7 mouse cellular contexts compared by ENCODE assay signal in the genomic region with DNA sequence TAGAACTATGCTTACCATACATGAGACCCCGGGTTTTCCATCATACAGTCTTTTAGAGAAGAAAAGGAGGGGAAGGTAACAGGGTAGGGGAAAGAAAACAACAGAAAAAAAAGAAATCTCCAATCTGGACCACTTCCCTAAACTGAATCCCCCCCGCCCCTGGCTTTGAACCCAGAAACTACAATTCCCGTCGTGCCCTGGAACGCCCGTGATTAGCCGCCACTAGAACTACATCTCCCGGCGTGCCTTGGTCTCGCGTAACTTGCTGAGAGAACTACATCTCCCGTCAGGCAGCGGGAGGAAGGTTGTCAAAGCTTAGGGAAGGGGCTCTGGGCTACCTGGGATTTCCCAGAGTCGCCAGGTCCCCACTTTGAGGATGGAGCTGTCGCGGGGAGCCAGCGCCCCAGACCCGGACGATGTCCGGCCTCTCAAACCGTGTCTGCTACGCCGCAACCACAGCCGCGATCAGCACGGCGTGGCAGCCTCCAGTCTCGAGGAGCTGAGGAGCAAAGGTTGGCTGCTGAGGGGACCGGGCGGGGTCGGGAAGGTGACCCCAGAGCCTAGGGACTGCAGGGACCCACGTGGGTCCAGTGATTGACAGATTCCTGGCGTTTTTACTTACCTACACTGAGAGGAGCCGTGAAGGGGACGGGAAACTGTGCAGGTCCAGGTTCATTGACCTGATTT. TPM values are rescaled to one million over a fixed set of nuclear protein-coding genes. Genes with fewer than 3 reads are reported as not detected.
DNase-seq lines count a peak whose midpoint lies in the region; ATAC-seq lines count a peak whose summit lies in the region.

A gene (plus strand): TSS at position 272 of the 687 bp plus-strand sequence.

- H3K9me3 ChIP-seq in embryonic facial prominence, embryonic 10.5 days: no peaks in the 10 kb centered on the region
- H3K9me3 ChIP-seq in limb, embryonic 10.5 days (replicated peaks): no peaks in the 10 kb centered on the region
- H3K9me3 ChIP-seq in midbrain, embryonic 13.5 days: no peaks in the 10 kb centered on the region

- peak within 1 kb of the TSS; percentile 74 for H3K27ac ChIP-seq in embryonic facial prominence, embryonic 10.5 days (replicated peaks)
- peak within 1 kb of the TSS; percentile 56; the same call in 1 of the 2 replicates for H3K27ac ChIP-seq in limb, embryonic 10.5 days
- no peak within 1 kb of the TSS for H3K27ac ChIP-seq in midbrain, embryonic 13.5 days

- peak; percentile 90 for ATAC-seq in granulocyte monocyte progenitor cell, adult 5-6 weeks (replicated peaks; ENCODE audit: poor library complexity, severe bottlenecking)
- ATAC-seq in midbrain, embryonic 13.5 days: peak; percentile 90

- peak within 1 kb of the TSS; percentile 74 for H3K4me3 ChIP-seq in embryonic facial prominence, embryonic 10.5 days
- H3K4me3 ChIP-seq in limb, embryonic 10.5 days: peak within 1 kb of the TSS; percentile 72
- H3K4me3 ChIP-seq in midbrain, embryonic 13.5 days (replicated peaks): peak within 1 kb of the TSS; percentile 76

- DNase-seq in adrenal gland, postnatal 10 days: peak; percentile 94
- DNase-seq in embryonic facial prominence, embryonic 10.5 days (ENCODE audit: low spot score): peak; percentile 90
- peak; percentile 93 for DNase-seq in kidney, adult 11 months
- peak; percentile 90 for DNase-seq in limb, embryonic 10.5 days (ENCODE audit: low spot score)
- peak; percentile 83 for DNase-seq in spleen, adult 12 weeks (ENCODE audit: low spot score)

- peaks cover 12% of the 10 kb centered on the region for H3K4me1 ChIP-seq in embryonic facial prominence, embryonic 10.5 days
- H3K4me1 ChIP-seq in limb, embryonic 10.5 days: peaks cover 11% of the 10 kb centered on the region
- H3K4me1 ChIP-seq in midbrain, embryonic 13.5 days (replicated peaks): peaks cover 14% of the 10 kb centered on the region

- under 1% methylated on average over 35 of the region's 35 CpGs for WGBS in embryonic facial prominence, embryonic 10.5 days
- WGBS in limb, embryonic 10.5 days: under 1% methylated on average over 35 of the region's 35 CpGs
- under 1% methylated on average over 35 of the region's 35 CpGs for WGBS in midbrain, embryonic 13.5 days

- H3K4me2 ChIP-seq in midbrain, embryonic 13.5 days (replicated peaks): peak within 1 kb of the TSS; percentile 86

- peak within 1 kb of the TSS; percentile 90 for H3K9ac ChIP-seq in midbrain, embryonic 13.5 days (replicated peaks)

- peaks cover 23% of the 10 kb centered on the region for H3K36me3 ChIP-seq in embryonic facial prominence, embryonic 10.5 days (replicated peaks)
- H3K36me3 ChIP-seq in limb, embryonic 10.5 days: peaks cover 20% of the 10 kb centered on the region
- peaks cover 29% of the 10 kb centered on the region for H3K36me3 ChIP-seq in midbrain, embryonic 13.5 days

- H3K27me3 ChIP-seq in embryonic facial prominence, embryonic 10.5 days (replicated peaks; ENCODE audit: low read depth, poor library complexity, severe bottlenecking): no peaks in the 10 kb centered on the region
- H3K27me3 ChIP-seq in limb, embryonic 10.5 days (ENCODE audit: low read depth, poor library complexity, severe bottlenecking): no peaks in the 10 kb centered on the region
- no peaks in the 10 kb centered on the region for H3K27me3 ChIP-seq in midbrain, embryonic 13.5 days

RNA-seq across cellular contexts. Expression of the gene that starts here (rescaled TPM):
- total RNA-seq in adrenal gland, postnatal 10 days (2021): 10 to 100 TPM; 21.0 to 23.9 TPM
- 34.2 and 36.9 TPM in 2 replicates for polyA plus RNA-seq in embryonic facial prominence, embryonic 10.5 days (2016; fragmentation: Nextera tagmentation; extraction: Ambion mirVana)
- 20.7 and 24.6 TPM in 2 replicates for total RNA-seq in granulocyte monocyte progenitor cell, adult 5-6 weeks (2014; fragmentation: Nextera tagmentation)
- 20.3 and 26.8 TPM in 2 replicates for total RNA-seq in granulocyte monocyte progenitor cell, adult 5-6 weeks (2017)
- 30.6 and 33.8 TPM in 2 replicates for polyA plus RNA-seq in limb, embryonic 10.5 days (2016; fragmentation: Nextera tagmentation; extraction: Ambion mirVana)
- 24.7 and 25.5 TPM in 2 replicates for polyA plus RNA-seq in midbrain, embryonic 13.5 days (2015; fragmentation: Nextera tagmentation; extraction: Ambion mirVana)
